Mouse (Mus musculus): Measurements from ENCODE around the gene Adipor1.
"Not testable (repeated sequence)": the region's sequence is repeated elsewhere in the genome, so short reads cannot be mapped to it uniquely, and the experiment has no call there.

Gene Adipor1

GRCm38 (mm10) chr1:134419751-134420458, 4.7 kb downstream of the Adipor1 start:
- DNase-seq (ENCODE audit: extremely low spot score), result no peak

- DNase-seq (ENCODE audit: extremely low spot score), result no peak
These were observed 8.7 kb downstream of the Adipor1 start for GRCm38 (mm10) chr1:134423911-134424310.

- no peak for DNase-seq (ENCODE audit: extremely low spot score)
These were observed 11.1 kb downstream of the Adipor1 start for GRCm38 (mm10) chr1:134426289-134426688.

- no peak for DNase-seq (ENCODE audit: extremely low spot score)
These were observed 17.8 kb downstream of the Adipor1 start for GRCm38 (mm10) chr1:134433002-134433401.

GRCm38 (mm10) chr1:134433473-134433872, 18.3 kb downstream of the Adipor1 start:
- DNase-seq (ENCODE audit: extremely low spot score), result no peak

- DNase-seq (ENCODE audit: extremely low spot score), result no peak
These were observed 20.2 kb downstream of the Adipor1 start for GRCm38 (mm10) chr1:134435414-134435813.

- DNase-seq (ENCODE audit: extremely low spot score), result no peak
These were observed 25.3 kb downstream of the Adipor1 start for GRCm38 (mm10) chr1:134440437-134440836.

GRCm38 (mm10) chr1:134441737-134442136, 26.6 kb downstream of the Adipor1 start:
- DNase-seq (ENCODE audit: extremely low spot score), result not testable (repeated sequence)

GRCm38 (mm10) chr1:134442394-134442793, 27.2 kb downstream of the Adipor1 start:
- no peak for DNase-seq (ENCODE audit: extremely low spot score)

GRCm38 (mm10) chr1:134443288-134443687, 28.1 kb downstream of the Adipor1 start:
- not testable (repeated sequence) for DNase-seq (ENCODE audit: extremely low spot score)

GRCm38 (mm10) chr1:134445418-134445817, 30.2 kb downstream of the Adipor1 start:
- DNase-seq (ENCODE audit: extremely low spot score), result no peak

- DNase-seq (ENCODE audit: extremely low spot score), result not testable (repeated sequence)
These were observed 33.4 kb downstream of the Adipor1 start for GRCm38 (mm10) chr1:134448537-134448936.

- DNase-seq (ENCODE audit: extremely low spot score), result no peak
These were observed 35.0 kb downstream of the Adipor1 start for GRCm38 (mm10) chr1:134450201-134450600.

- no peak for DNase-seq (ENCODE audit: extremely low spot score)
These were observed 35.8 kb downstream of the Adipor1 start for GRCm38 (mm10) chr1:134450986-134451385.

- peak; percentile 98 for DNase-seq (ENCODE audit: extremely low spot score)
These were observed 40.0 kb downstream of the Adipor1 start, which contains the start of gene Klhl12 for GRCm38 (mm10) chr1:134454904-134455824. TSS of gene Klhl12 (plus strand) at chr1:134455531.

GRCm38 (mm10) chr1:134456060-134456459, 40.9 kb downstream of the Adipor1 start:
- no peak for DNase-seq (ENCODE audit: extremely low spot score)

- no peak for DNase-seq (ENCODE audit: extremely low spot score)
These were observed 43.1 kb downstream of the Adipor1 start for GRCm38 (mm10) chr1:134458139-134458727.

GRCm38 (mm10) chr1:134460294-134461284, 45.4 kb downstream of the Adipor1 start:
- no peak for DNase-seq (ENCODE audit: extremely low spot score)

All from embryo, embryonic 9.5 days (tissue).